Mouse (Mus musculus) urinary bladder, postnatal 4 days (tissue): ENCODE measurements around the gene Gm16434.
"Not testable (repeated sequence)": the region's sequence is repeated elsewhere in the genome, so short reads cannot be mapped to it uniquely, and the experiment has no call there.

ENCODE experiments used
- DNase-seq, 2 experiments: peaks; one replicate each; pipeline ENCODE4 v3.0.0; 2021 to 2022; ENCODE audit warnings: low spot score in 2 of 2

Gene Gm16434

DNA sequence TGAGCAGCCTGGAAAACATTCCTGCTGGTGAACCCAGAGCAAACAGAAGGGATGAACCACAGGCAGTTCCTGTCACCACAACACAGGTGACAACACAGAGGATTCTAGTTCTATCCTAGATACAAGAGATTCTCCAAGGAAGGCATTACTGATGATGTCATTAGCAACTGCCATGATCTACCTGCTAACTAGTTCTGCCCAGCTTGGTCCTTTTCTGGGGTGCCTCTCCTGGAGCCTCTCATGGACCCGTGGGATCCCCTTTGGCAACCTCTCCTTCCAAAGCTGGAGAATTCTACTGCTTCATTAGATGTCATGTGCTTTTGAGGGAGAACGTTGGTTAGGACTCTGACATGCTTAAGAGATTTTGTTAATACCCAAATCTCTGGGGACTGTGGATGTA, at the start of gene Gm16434:
Gene Gm16434, minus strand, starts transcription at position 101 of the 400 bp plus-strand sequence.
- not testable (repeated sequence) for DNase-seq

GRCm38 (mm10) chr14:7243498-7243897, 49.2 kb upstream of the Gm16434 start:
- DNase-seq: not testable (repeated sequence)

GRCm38 (mm10) chr14:7200070-7200469, 5.7 kb upstream of the Gm16434 start:
- DNase-seq: peak; percentile 18 to 54

- peak in 1 of 2 experiments; percentile 17 for DNase-seq
Observed at GRCm38 (mm10) chr14:7174483-7174971, 19.8 kb downstream of the Gm16434 start, which contains the start of gene Gm3512. TSS of gene Gm3512 (minus strand) at chr14:7174533.
